Mouse (Mus musculus) hindbrain, postnatal 0 days (tissue): ENCODE measurements at regions not wholly inside any gene's neighbourhood (a gene's known extent, or its start where the extent isn't known, plus 50 kb on each side); places are given as distances from the start of the nearest gene placed in this dataset.

Experiments
- ATAC-seq: fragments of 200-750 bp; cut with Nextera tagmentation; 2 replicates; pipeline ENCODE4 v1.8.0; 2017; ENCODE audit warnings: mild to moderate bottlenecking, moderate TSS enrichment, moderate library complexity
- DNase-seq: peaks from one replicate; pipeline ENCODE4 v3.0.0-alpha.2; 2015; ENCODE audit warnings: low spot score
- H3K27ac ChIP-seq: fragments of 300-500 bp; sonication (generic); 2 replicates; pipeline ENCODE4 v1.5.1; 2014; ENCODE audit warnings: mild to moderate bottlenecking
- H3K27me3 ChIP-seq: fragments of 300-500 bp; sonication (generic); 2 replicates; pipeline ENCODE4 v1.6.1; 2014; ENCODE audit warnings: low read length, mixed read lengths; ENCODE audit not compliant: insufficient read depth
- H3K36me3 ChIP-seq: fragments of 300-500 bp; sonication (generic); 2 replicates; pipeline ENCODE4 v1.6.1; 2014; ENCODE audit warnings: low read length, mixed read lengths; ENCODE audit not compliant: insufficient read depth
- H3K4me1 ChIP-seq: fragments of 300-500 bp; sonication (generic); 2 replicates; pipeline ENCODE4 v1.6.1; 2014; ENCODE audit warnings: antibody characterized with exemption, low read length, mixed read lengths; ENCODE audit not compliant: insufficient read depth
- H3K4me2 ChIP-seq: fragments of 300-500 bp; sonication (generic); 2 replicates; pipeline ENCODE4 v1.6.1; 2014; ENCODE audit warnings: low read depth, mild to moderate bottlenecking, low read length, moderate library complexity, mixed read lengths
- H3K4me3 ChIP-seq: fragments of 300-500 bp; sonication (generic); 2 replicates; pipeline ENCODE4 v1.5.1; 2014; ENCODE audit warnings: low read length
- H3K9ac ChIP-seq: fragments of 300-500 bp; sonication (generic); replicated peaks from 2 replicates; pipeline ENCODE4 v1.6.1; 2014; ENCODE audit warnings: mild to moderate bottlenecking, low read length, moderate library complexity, mixed read lengths
- H3K9me3 ChIP-seq: fragments of 300-500 bp; sonication (generic); 2 replicates; pipeline ENCODE4 v1.6.1; 2016; ENCODE audit warnings: low read length, mixed read lengths
- CTCF ChIP-seq: IDR thresholded peaks from 2 replicates; pipeline ENCODE4 v1.5.1; 2016; ENCODE audit warnings: antibody characterized with exemption, control low read depth, low read depth
- WGBS: fragments of 180-500 bp; shearing (Covaris S2); extraction: QIAGEN DNeasy Blood & Tissue Kit; methylation state at CpG from one replicate; pipeline ENCODE4 v1.1.7; 2014; 5-methylcytosine and 5-hydroxymethylcytosine counted together

GRCm38 (mm10) chr2:12034323-12034585 lies 256.6 kb downstream of the Ankrd16 start:
- Histone ChIP-seq H3K27ac (no peak overlapping the region), H3K4me1 (no peaks in the 10 kb centered on the region), H3K9me3 (no peaks in the 10 kb centered on the region), H3K27me3 (no peaks in the 10 kb centered on the region), H3K9ac (no peak overlapping the region), H3K4me3 (no peak overlapping the region), H3K36me3 (no peaks in the 10 kb centered on the region), H3K4me2 (no peak overlapping the region)
- WGBS: 84% methylated on average over 8 of the region's 8 CpGs
- no peak for TF ChIP-seq CTCF
- no peak for DNase-seq
- no peak for ATAC-seq

DNA sequence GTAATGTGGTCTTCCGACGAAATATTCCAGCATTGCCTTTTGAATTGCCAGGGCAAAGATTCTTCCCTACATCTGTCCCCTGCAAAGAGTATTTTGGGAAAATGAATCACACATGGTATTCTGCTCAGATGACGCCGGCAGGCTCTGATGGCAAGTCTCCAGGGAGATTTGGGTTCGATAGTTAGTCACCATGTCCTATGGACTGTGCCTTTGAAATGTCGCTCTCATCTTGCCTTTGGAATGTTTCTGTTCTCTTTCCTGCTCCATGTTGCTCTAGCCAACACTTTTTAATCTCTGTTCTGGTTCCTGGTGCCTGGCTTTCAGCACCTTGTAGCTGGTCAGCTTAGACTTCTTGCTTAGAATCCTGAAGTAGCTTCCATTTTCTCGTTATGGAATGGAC lies 252.3 kb downstream of the Itga8 start:
- DNase-seq (no peak), ATAC-seq (no peak)
- no peaks in the 10 kb centered on the region for H3K36me3 ChIP-seq
- H3K27me3 ChIP-seq: no peaks in the 10 kb centered on the region
- H3K4me3 ChIP-seq: no peak overlapping the region
- no peak for TF ChIP-seq CTCF
- H3K4me2 ChIP-seq: no peak overlapping the region
- 75% methylated on average over 7 of the region's 7 CpGs for WGBS
- H3K27ac ChIP-seq: no peak overlapping the region
- no peaks in the 10 kb centered on the region for H3K9me3 ChIP-seq
- H3K4me1 ChIP-seq: no peaks in the 10 kb centered on the region
- no peak overlapping the region for H3K9ac ChIP-seq

GRCm38 (mm10) chr2:12049972-12050371 lies 251.8 kb downstream of the Itga8 start:
- peak; percentile 79 for DNase-seq
- peak; percentile 61 for TF ChIP-seq CTCF
- 0 out of 2 replicates have a peak, but pooled peaks have one; percentile 18 for ATAC-seq

DNA sequence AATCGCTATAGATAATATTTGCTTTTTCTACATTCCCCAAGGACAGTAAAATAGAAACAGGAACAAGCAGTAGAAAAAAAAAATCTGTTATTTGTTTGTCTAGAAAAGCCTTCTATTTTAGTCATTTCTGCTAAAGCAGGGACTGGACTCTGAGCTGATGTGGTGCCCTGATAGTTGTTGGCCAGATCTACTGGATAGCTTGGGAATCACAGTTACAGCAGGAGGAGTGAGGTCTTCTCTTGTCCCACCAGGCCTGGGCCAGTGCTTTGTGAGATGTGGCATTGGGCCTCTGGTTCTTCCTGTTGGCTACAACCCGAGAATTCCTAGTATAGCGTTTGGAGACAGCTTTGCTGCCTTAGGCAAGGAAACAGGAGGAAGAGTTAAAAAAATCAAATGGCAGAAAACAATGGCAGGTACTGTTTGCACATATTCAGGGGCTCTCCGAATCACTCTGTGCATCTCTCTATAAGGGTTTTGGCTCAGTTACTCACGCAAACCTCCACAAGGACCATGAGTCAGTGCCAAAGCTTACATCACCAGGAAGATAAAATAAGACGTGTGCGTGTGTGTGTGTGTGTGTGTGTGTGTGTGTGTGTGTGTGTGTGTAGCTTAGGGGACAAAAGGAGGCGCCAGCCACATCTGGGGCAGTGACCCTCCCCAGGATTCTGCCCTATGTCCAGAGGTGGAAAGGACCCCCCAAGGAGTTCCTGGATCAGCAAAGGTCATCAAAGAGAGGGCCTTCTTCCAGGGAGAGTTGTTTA lies 248.1 kb downstream of the Itga8 start:
- ATAC-seq (no peak), DNase-seq (no peak)
- Histone ChIP-seq H3K9me3 (no peaks in the 10 kb centered on the region), H3K4me2 (no peak overlapping the region), H3K9ac (no peak overlapping the region), H3K4me3 (no peak overlapping the region), H3K27me3 (no peaks in the 10 kb centered on the region), H3K27ac (no peak overlapping the region), H3K36me3 (no peaks in the 10 kb centered on the region), H3K4me1 (no peaks in the 10 kb centered on the region)
- no peak for TF ChIP-seq CTCF
- 50% methylated on average over 8 of the region's 8 CpGs for WGBS

More at GRCm38 (mm10) chr2:12049972-12050371, 251.8 kb downstream of the Itga8 start:
- H3K4me1 ChIP-seq: no peaks in the 10 kb centered on the region
- H3K4me2 ChIP-seq: no peak overlapping the region
- H3K27ac ChIP-seq: no peak overlapping the region
- no peak overlapping the region for H3K4me3 ChIP-seq
- H3K9me3 ChIP-seq: no peaks in the 10 kb centered on the region
- H3K27me3 ChIP-seq: no peaks in the 10 kb centered on the region
- H3K9ac ChIP-seq: no peak overlapping the region
- no peaks in the 10 kb centered on the region for H3K36me3 ChIP-seq

DNA sequence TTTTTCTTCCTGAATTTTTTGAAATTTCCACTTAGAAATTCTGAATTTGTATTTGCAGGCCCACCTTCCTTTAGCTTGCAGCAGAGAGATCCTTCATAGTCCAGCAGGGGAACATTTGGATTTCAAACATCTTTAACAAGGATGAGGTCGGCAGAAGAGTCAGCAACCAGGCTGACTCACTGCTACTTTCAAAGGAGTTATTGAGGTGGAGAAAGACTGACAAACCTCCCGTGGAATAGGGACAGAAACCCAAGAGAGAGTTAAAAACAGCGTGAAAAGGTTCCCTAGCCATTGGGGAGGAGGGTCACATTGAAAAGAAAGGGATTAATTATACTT lies 247.6 kb downstream of the Itga8 start:
- Histone ChIP-seq H3K27me3 (no peaks in the 10 kb centered on the region), H3K4me3 (no peak overlapping the region), H3K9me3 (no peaks in the 10 kb centered on the region), H3K4me2 (no peak overlapping the region), H3K4me1 (no peaks in the 10 kb centered on the region), H3K36me3 (no peaks in the 10 kb centered on the region), H3K9ac (no peak overlapping the region), H3K27ac (no peak overlapping the region)
- WGBS: 19% methylated on average over 3 of the region's 3 CpGs
- ATAC-seq: no peak
- TF ChIP-seq CTCF: no peak
- no peak for DNase-seq
